Mouse (Mus musculus) induced T-regulatory cell, adult 2 months (primary cell): ENCODE measurements around the gene Msantd4.
"Not testable (repeated sequence)": the region's sequence is repeated elsewhere in the genome, so short reads cannot be mapped to it uniquely, and the experiment has no call there.

Experiments used
- DNase-seq: peaks from one replicate; pipeline ENCODE4 v3.0.0-alpha.2; 2012; ENCODE audit warnings: low read depth

The Msantd4 gene

GRCm38 (mm10) chr9:4375828-4376639 lies at the start of gene Msantd4:
TSS of gene Msantd4 (plus strand) at chr9:4376562.
- peak; percentile 97 for DNase-seq

GRCm38 (mm10) chr9:4353163-4353562 lies 23.2 kb upstream of the Msantd4 start:
- DNase-seq, result no peak

- no peak for DNase-seq
Measured at GRCm38 (mm10) chr9:4376640-4377120, 318 bp downstream of the Msantd4 start.

GRCm38 (mm10) chr9:4400801-4401200 lies 24.4 kb downstream of the Msantd4 start:
- not testable (repeated sequence) for DNase-seq
